Comparison of ENCODE assay signal across 11 mouse cellular contexts in genomic region chr2:151874551-151874950, GRCm38 (mm10). TPM values are rescaled to one million over a fixed set of nuclear protein-coding genes. Genes with fewer than 3 reads are reported as not detected.
A peak's percentile ranks its signal among the peaks of the same experiment; 100 is the strongest.
DNase-seq lines count a peak whose midpoint lies in the region; TF ChIP-seq lines count a peak whose summit lies in the region.
"Had no signal": no experiment of that assay in that cellular context is flagged by ENCODE, and none has a peak within 500 bp of the region (broad histone marks: within the 10 kb centered on the region; RNA-seq: fewer than 3 reads in every experiment).

No protein-coding gene starts in this region.

- no peaks in the 10 kb centered on the region for H3K27me3 ChIP-seq in cerebellum, adult 2 months (ENCODE audit: control insufficient read depth, insufficient read depth, low read length)
- H3K27me3 ChIP-seq: limb, embryonic 12.5 days had no signal

- TF ChIP-seq POLR2A in cerebellum, adult 2 months (IDR thresholded peaks at IDR 0.05; ENCODE audit: borderline replicate concordance, insufficient read depth, low read length): no peak

- no peak; the same call in 1 of the 2 replicates for TF ChIP-seq CTCF in cerebellum, adult 2 months (IDR thresholded peaks at IDR 0.05; ENCODE audit: borderline replicate concordance, insufficient read depth, low read depth, low read length)

- peak; percentile 69 to 73 for DNase-seq in cerebellum, postnatal 10 days
- DNase-seq in cerebellum, adult 2 months: no peak
- peak; percentile 60 to 73 for DNase-seq in layer of hippocampus, postnatal 10 days (ENCODE audit: low spot score in 2 of 2)
- DNase-seq in layer of hippocampus, postnatal 36 days: no peak
- DNase-seq in A20 (ENCODE audit: low read depth, low spot score): peak; percentile 25
- DNase-seq in embryo, embryonic 11 days: peak; percentile 55
- peak; percentile 11 for DNase-seq in thymus, postnatal 14 days
- no peak for DNase-seq in urinary bladder, adult 2 months (ENCODE audit: low spot score)

- no peak overlapping the region for H3K27ac ChIP-seq in cerebellum, adult 2 months (ENCODE audit: insufficient read depth, low read length)
- H3K27ac ChIP-seq: limb, embryonic 12.5 days; neural tube, embryonic 13.5 days had no signal

- H3K4me3 ChIP-seq in cerebellum, adult 2 months (replicated peaks; ENCODE audit: insufficient read depth, low read depth, low read length): no peak overlapping the region
- H3K4me3 ChIP-seq: limb, embryonic 12.5 days; neural tube, embryonic 13.5 days had no signal

- no peaks in the 10 kb centered on the region for H3K4me1 ChIP-seq in cerebellum, adult 2 months (ENCODE audit: control insufficient read depth, insufficient read depth, low read length)
- H3K4me1 ChIP-seq: limb, embryonic 12.5 days; neural tube, embryonic 13.5 days had no signal

RNA-seq across cellular contexts. Expression of gene Rspo4, which starts 31.8 kb away (rescaled TPM):
- polyA plus RNA-seq in cerebellum, adult 2 months (2012; rRNA removed): not detected in 2 replicates
- total RNA-seq in layer of hippocampus, postnatal 10 days (2021): not detected
- not detected for total RNA-seq in layer of hippocampus, postnatal 36 days (2021)
- not detected in 2 replicates for polyA plus RNA-seq in urinary bladder, adult 2 months (2012; rRNA removed)
- polyA plus RNA-seq: G1E had no signal

RNA-seq across cellular contexts. Expression of gene Angpt4, which starts 36.5 kb away (rescaled TPM):
- 0.23 and 0.25 TPM in 2 replicates for polyA plus RNA-seq in cerebellum, adult 2 months (2012; rRNA removed)
- total RNA-seq in layer of hippocampus, postnatal 10 days (2021): not detected
- total RNA-seq in layer of hippocampus, postnatal 36 days (2021): under 1 TPM; 0.15 to 0.25 TPM
- 2.6 and 2.8 TPM in 2 replicates for polyA plus RNA-seq in urinary bladder, adult 2 months (2012; rRNA removed)
- total RNA-seq: G1E had no signal
- polyA plus RNA-seq: G1E had no signal

Comparison
In these comparisons a context has a peak if more than half of its experiments do, and no peak if none do; other contexts are left out.
1. DNase-seq: peak in cerebellum, postnatal 10 days (2 of 2), layer of hippocampus, postnatal 10 days (2 of 2), A20 (single experiment), embryo, embryonic 11 days (single experiment) and thymus, postnatal 14 days (single experiment); none in cerebellum, adult 2 months (0 of 2), layer of hippocampus, postnatal 36 days (0 of 2) and urinary bladder, adult 2 months (single experiment).